Mouse (Mus musculus) neural tube, embryonic 12.5 days (tissue): ENCODE results near the gene Pygl. TPM values are rescaled to one million over a fixed set of nuclear protein-coding genes. Genes with fewer than 3 reads are reported as not detected.
"Not testable (repeated sequence)": the region's sequence is repeated elsewhere in the genome, so short reads cannot be mapped to it uniquely, and the experiment has no call there.

Experiments used
- ATAC-seq: fragments of 200-750 bp; cut with Nextera tagmentation; 2 replicates; pipeline ENCODE4 v1.8.0; 2017; ENCODE audit warnings: low read depth, mild to moderate bottlenecking, moderate TSS enrichment, moderate library complexity; ENCODE audit not compliant: low FRiP score
- H3K27ac ChIP-seq: fragments of 300-500 bp; sonication (generic); 2 replicates; pipeline ENCODE4 v1.5.1; 2016
- H3K27me3 ChIP-seq: fragments of 300-500 bp; sonication (generic); replicated peaks from 2 replicates; pipeline ENCODE4 v1.6.1; 2016; ENCODE audit warnings: mild to moderate bottlenecking
- H3K36me3 ChIP-seq: fragments of 300-500 bp; sonication (generic); 2 replicates; pipeline ENCODE4 v1.6.1; 2016; ENCODE audit warnings: mild to moderate bottlenecking
- H3K4me1 ChIP-seq: fragments of 300-500 bp; sonication (generic); 2 replicates; pipeline ENCODE4 v1.6.1; 2016
- H3K4me2 ChIP-seq: fragments of 300-500 bp; sonication (generic); replicated peaks from 2 replicates; pipeline ENCODE4 v1.6.1; 2016; ENCODE audit warnings: mild to moderate bottlenecking
- H3K4me3 ChIP-seq: fragments of 300-500 bp; sonication (generic); 2 replicates; pipeline ENCODE4 v1.5.1; 2016
- H3K9ac ChIP-seq: fragments of 300-500 bp; sonication (generic); 2 replicates; pipeline ENCODE4 v1.6.1; 2016; ENCODE audit warnings: mild to moderate bottlenecking
- H3K9me3 ChIP-seq: fragments of 300-500 bp; sonication (generic); 2 replicates; pipeline ENCODE4 v1.6.1; 2016; ENCODE audit warnings: mild to moderate bottlenecking
- WGBS: fragments of 180-500 bp; shearing (Covaris S2); methylation state at CpG from one replicate; pipeline ENCODE4 v1.1.7; 2016; 5-methylcytosine and 5-hydroxymethylcytosine counted together
- polyA plus RNA-seq: library from polyadenylated mRNA; unstranded; fragments of >200 nt; fragmentation: Nextera tagmentation; extraction: Ambion mirVana; gene quantifications from 2 replicates; pipeline ENCODE4 v1.2.1, GENCODE M21; 2016

The Pygl gene
- polyA plus RNA-seq, 1 experiment from 2014 or later: 5.3 TPM

DNA sequence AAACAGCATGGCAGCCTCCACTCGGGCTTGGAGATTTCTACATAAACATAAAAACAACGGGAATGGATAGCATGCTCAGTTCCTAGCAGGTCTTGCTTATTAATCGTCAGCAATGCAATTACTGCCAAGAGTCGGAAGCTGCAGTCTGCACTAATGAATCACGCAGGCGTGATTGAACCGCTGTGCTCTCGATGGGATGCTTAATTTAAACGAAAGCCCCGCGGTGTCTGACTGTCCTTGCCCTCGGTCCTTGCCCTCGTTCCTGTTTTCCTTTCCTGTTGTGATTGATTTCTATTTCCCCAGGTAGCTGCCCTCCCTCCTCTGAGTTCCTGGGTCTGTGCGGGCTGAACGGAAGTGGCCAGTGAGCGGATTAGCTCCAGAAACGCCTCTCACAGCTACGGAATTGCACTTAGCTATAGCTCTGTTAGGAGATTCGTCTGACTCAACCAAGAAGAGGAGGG, 39.0 kb downstream of the Pygl start:
- Histone ChIP-seq H3K36me3 (no peaks in the 10 kb centered on the region), H3K4me3 (peak overlapping the region; percentile 18; the same call in 1 of the 2 replicates), H3K4me2 (peak overlapping the region; percentile 48), H3K27me3 (no peaks in the 10 kb centered on the region), H3K4me1 (no peaks in the 10 kb centered on the region; the same call in 1 of the 2 replicates), H3K9me3 (no peaks in the 10 kb centered on the region), H3K27ac (no peak overlapping the region), H3K9ac (no peak overlapping the region)
- WGBS: 30% methylated on average over 19 of the region's 19 CpGs
- ATAC-seq: no peak; the same call in 1 of the 2 replicates

DNA sequence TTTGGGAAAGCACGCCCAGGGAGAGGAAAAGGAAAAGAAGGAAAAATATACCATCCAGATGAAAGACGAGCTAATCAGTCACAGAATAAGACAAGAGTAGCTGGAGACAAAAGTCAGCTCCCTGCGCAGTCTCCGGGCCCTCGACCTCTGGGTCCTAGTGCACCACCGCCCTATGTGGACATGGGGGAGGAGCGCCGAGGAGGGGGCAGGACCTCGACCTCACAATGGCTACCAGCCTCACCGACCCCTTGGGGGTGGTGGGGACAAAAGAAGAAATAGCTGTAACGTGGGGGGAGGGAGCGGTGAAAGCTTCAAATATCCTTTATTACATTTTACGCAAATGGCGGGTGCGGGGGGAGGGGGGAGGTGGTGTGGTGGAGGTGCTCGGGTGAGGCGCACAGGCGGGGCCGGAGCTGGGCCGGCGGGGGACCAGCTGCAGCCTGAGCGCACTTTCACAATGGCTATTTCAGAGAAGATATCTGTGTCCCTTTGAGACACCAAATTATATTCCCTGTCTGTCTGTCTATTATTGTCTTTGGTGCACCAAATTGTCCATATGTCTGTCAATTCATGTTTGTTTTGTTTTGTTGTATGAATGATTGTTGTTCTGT, 47.0 kb downstream of the Pygl start:
- Histone ChIP-seq H3K4me2 (no peak overlapping the region), H3K36me3 (no peaks in the 10 kb centered on the region), H3K27ac (no peak overlapping the region), H3K9ac (no peak overlapping the region), H3K4me1 (no peaks in the 10 kb centered on the region), H3K27me3 (no peaks in the 10 kb centered on the region), H3K4me3 (0 out of 2 replicates have a peak overlapping the region, but pooled peaks have one; percentile 9), H3K9me3 (peaks cover 7% of the 10 kb centered on the region)
- 70% methylated on average over 22 of the region's 22 CpGs for WGBS
- ATAC-seq: no peak

DNA sequence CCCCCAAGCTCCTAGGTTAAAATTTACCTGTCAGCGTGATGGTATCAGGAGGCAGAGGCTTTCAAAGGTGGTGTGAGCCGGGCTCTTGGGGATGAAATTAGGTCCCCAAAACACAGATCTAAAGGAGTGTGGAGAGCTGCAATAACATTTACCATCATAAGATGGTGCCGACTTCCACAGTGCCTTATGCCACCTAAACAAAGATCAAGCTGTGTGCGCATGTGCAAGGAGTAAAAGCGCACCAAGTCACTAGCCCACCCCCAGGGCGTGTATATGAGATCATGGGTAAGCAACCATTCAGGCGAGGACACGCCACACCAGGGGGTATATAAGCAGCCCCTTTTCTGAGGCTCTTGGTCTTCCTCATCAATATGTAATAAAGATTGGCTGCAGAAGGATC, 47.8 kb downstream of the Pygl start:
- not testable (repeated sequence) for H3K4me3 ChIP-seq, H3K27ac ChIP-seq
- WGBS: 90% methylated on average over 8 of the region's 8 CpGs

DNA sequence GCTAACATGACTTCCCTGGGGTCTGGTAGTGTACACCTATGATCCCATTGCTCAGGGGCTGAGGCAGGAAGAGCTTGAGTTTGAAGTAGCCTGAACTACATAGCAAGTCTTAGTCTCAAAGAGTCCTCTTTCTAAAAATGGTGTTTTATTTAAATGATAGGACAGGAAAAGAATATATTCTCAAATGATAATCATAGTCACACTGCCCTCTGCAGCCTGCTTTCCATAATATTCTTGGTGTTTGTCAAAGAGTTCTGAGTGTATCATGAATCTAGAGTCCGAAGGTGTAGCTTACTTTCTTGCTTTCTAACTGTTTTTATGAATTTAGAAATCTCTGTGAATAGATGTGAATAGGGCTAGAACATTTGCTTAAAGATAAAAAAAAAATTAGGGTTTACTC, 61.3 kb downstream of the Pygl start:
- ATAC-seq: no peak
- Histone ChIP-seq H3K27me3 (no peaks in the 10 kb centered on the region), H3K4me1 (no peaks in the 10 kb centered on the region), H3K36me3 (no peaks in the 10 kb centered on the region), H3K9me3 (no peaks in the 10 kb centered on the region), H3K4me3 (no peak overlapping the region), H3K9ac (no peak overlapping the region), H3K27ac (no peak overlapping the region), H3K4me2 (no peak overlapping the region)
- 84% methylated on average over 1 of the region's 1 CpGs for WGBS

More for the DNA sequence above, 47.8 kb downstream of the Pygl start:
- H3K36me3 ChIP-seq, H3K4me1 ChIP-seq, H3K9ac ChIP-seq, H3K27me3 ChIP-seq, ATAC-seq, H3K4me2 ChIP-seq, H3K9me3 ChIP-seq: not testable (repeated sequence)

GRCm38 (mm10) chr12:70167950-70168349, 63.3 kb downstream of the Pygl start:
- WGBS: 90% methylated on average over 4 of the region's 4 CpGs
- Histone ChIP-seq H3K4me1 (no peaks in the 10 kb centered on the region), H3K27me3 (no peaks in the 10 kb centered on the region), H3K9me3 (no peaks in the 10 kb centered on the region), H3K36me3 (no peaks in the 10 kb centered on the region), H3K9ac (no peak overlapping the region), H3K27ac (no peak overlapping the region), H3K4me3 (no peak overlapping the region), H3K4me2 (no peak overlapping the region)
- no peak for ATAC-seq

DNA sequence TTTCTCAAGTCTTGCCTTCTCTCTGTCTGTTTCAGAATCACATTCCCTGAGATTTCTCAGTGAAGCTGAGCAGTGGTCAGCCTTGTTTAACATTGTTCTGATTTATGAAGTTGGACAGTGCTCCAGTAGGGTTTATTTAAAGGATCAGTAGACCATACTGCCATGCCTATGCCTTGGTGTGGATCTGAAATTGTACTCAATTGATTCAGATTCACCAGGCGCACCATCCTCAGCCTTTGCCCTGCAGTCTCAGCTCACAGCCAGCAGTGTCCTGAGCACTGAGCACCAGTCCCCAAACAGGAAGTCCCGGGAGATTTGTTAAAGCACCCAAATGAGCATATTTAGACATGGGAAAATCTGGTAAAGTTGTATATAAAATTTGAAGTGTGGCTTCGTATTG, 66.5 kb downstream of the Pygl start:
- no peak for ATAC-seq
- Histone ChIP-seq H3K27ac (no peak overlapping the region), H3K4me3 (no peak overlapping the region), H3K4me1 (no peaks in the 10 kb centered on the region), H3K4me2 (no peak overlapping the region), H3K27me3 (no peaks in the 10 kb centered on the region), H3K9ac (no peak overlapping the region), H3K36me3 (no peaks in the 10 kb centered on the region), H3K9me3 (no peaks in the 10 kb centered on the region)
- WGBS: 81% methylated on average over 3 of the region's 3 CpGs

DNA sequence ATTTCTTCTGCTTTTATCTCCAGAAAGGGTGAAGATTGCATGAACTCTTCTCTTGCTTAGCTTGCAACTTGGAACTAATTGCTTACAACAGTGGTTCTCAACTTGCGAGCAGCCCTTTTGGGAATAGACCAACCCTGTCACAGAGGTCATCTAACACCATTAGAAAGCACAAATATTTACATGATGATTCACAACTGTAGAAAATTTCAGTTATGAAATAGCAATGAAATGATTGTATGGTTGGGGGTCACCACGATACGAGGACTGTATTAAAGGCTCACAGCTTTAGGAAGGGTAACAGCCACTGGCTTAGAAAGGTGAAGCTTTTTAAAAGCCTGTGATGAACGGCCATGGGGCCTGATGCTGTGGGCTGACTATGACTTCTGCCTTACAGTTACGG, 70.2 kb downstream of the Pygl start:
- ATAC-seq: no peak
- no peak overlapping the region for H3K9ac ChIP-seq
- no peak overlapping the region for H3K4me2 ChIP-seq
- no peak overlapping the region for H3K4me3 ChIP-seq
- H3K4me1 ChIP-seq: no peaks in the 10 kb centered on the region
- 78% methylated on average over 5 of the region's 5 CpGs for WGBS
- no peaks in the 10 kb centered on the region for H3K9me3 ChIP-seq
- no peaks in the 10 kb centered on the region for H3K36me3 ChIP-seq
- no peaks in the 10 kb centered on the region for H3K27me3 ChIP-seq
- no peak overlapping the region for H3K27ac ChIP-seq

GRCm38 (mm10) chr12:70157292-70158066, 73.8 kb downstream of the Pygl start:
- H3K27me3 ChIP-seq: no peaks in the 10 kb centered on the region
- no peak for ATAC-seq
- no peaks in the 10 kb centered on the region for H3K4me1 ChIP-seq
- WGBS: 51% methylated on average over 5 of the region's 5 CpGs
- H3K27ac ChIP-seq: no peak overlapping the region
- H3K36me3 ChIP-seq: no peaks in the 10 kb centered on the region
- no peak overlapping the region for H3K4me3 ChIP-seq
- H3K4me2 ChIP-seq: no peak overlapping the region
- H3K9ac ChIP-seq: no peak overlapping the region
- no peaks in the 10 kb centered on the region for H3K9me3 ChIP-seq

GRCm38 (mm10) chr12:70156222-70156621, 75.1 kb downstream of the Pygl start:
- H3K4me1 ChIP-seq: no peaks in the 10 kb centered on the region
- H3K27ac ChIP-seq: no peak overlapping the region
- no peak overlapping the region for H3K9ac ChIP-seq
- H3K4me2 ChIP-seq: no peak overlapping the region
- no peaks in the 10 kb centered on the region for H3K36me3 ChIP-seq
- H3K9me3 ChIP-seq: no peaks in the 10 kb centered on the region
- ATAC-seq: no peak
- 67% methylated on average over 6 of the region's 6 CpGs for WGBS
- no peaks in the 10 kb centered on the region for H3K27me3 ChIP-seq
- H3K4me3 ChIP-seq: no peak overlapping the region

GRCm38 (mm10) chr12:70153842-70154241, 77.4 kb downstream of the Pygl start, which contains the start of gene Abhd12b:
Gene Abhd12b (plus strand): TSS chr12:70154142.
- H3K36me3 ChIP-seq: no peaks in the 10 kb centered on the region
- no peak within 1 kb of the TSS for H3K4me3 ChIP-seq
- no peak within 1 kb of the TSS for H3K9ac ChIP-seq
- 48% methylated on average over 3 of the region's 3 CpGs for WGBS
- H3K4me1 ChIP-seq: peaks cover 1% of the 10 kb centered on the region; the same call in 1 of the 2 replicates
- H3K27ac ChIP-seq: no peak within 1 kb of the TSS
- H3K4me2 ChIP-seq: no peak within 1 kb of the TSS
- ATAC-seq: no peak
- H3K9me3 ChIP-seq: no peaks in the 10 kb centered on the region
- H3K27me3 ChIP-seq: no peaks in the 10 kb centered on the region

- no peak overlapping the region for H3K9ac ChIP-seq
- H3K27ac ChIP-seq: no peak overlapping the region
- WGBS: 14% methylated on average over 11 of the region's 11 CpGs
- H3K4me3 ChIP-seq: no peak overlapping the region
- no peak for ATAC-seq
- H3K9me3 ChIP-seq: no peaks in the 10 kb centered on the region
- no peaks in the 10 kb centered on the region for H3K36me3 ChIP-seq
- H3K27me3 ChIP-seq: no peaks in the 10 kb centered on the region
- peaks cover 9% of the 10 kb centered on the region for H3K4me1 ChIP-seq
- H3K4me2 ChIP-seq: peak overlapping the region; percentile 46
Measured at GRCm38 (mm10) chr12:70148631-70149265, 82.5 kb downstream of the Pygl start.

DNA sequence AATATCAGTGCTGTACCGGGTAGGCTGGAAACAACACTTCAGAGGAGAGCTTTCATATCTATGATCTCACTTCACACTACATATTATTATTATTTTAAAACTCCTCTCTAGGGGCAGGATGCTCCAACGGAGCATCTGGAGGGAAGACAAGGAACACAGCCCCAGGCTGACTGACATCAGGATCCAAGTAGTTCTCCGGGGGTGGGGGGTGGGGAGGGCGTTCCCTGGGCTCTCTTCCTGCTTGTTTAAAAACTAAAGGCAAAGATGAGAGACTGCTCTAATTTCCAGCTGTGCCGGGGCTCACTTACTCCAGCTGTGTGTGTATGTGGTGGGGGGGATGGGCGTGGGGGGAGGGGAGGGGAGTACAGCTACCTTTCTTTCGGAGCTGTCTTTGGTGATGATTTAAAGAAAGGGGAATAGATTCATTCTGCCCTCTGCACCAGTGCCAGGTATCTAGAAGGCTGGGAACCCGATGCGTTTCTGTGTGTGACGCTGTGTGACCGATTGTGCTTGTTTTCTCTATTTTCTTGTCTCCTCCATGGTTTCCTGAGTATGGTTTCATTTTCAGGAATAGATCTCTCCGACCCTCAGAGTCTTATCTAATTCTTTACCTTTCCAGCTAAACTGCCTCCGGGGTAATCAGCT, 83.2 kb downstream of the Pygl start:
- peaks cover 9% of the 10 kb centered on the region for H3K4me1 ChIP-seq
- H3K27me3 ChIP-seq: no peaks in the 10 kb centered on the region
- H3K4me2 ChIP-seq: peak overlapping the region; percentile 46
- H3K36me3 ChIP-seq: no peaks in the 10 kb centered on the region
- WGBS: 9% methylated on average over 13 of the region's 13 CpGs
- no peak overlapping the region for H3K9ac ChIP-seq
- no peak overlapping the region for H3K27ac ChIP-seq
- H3K4me3 ChIP-seq: no peak overlapping the region
- no peak for ATAC-seq
- H3K9me3 ChIP-seq: no peaks in the 10 kb centered on the region
